ENCODE assay signal across 8 mouse cellular contexts in genomic region chr8:120276891-120277426, GRCm38 (mm10). TPM values are rescaled to one million over a fixed set of nuclear protein-coding genes. Genes with fewer than 3 reads are reported as not detected.
DNase-seq lines count a peak whose midpoint lies in the region; ATAC-seq and TF ChIP-seq lines count a peak whose summit lies in the region.

No protein-coding gene starts in this region.

- DNase-seq in urinary bladder, postnatal 25 days (ENCODE audit: low spot score), result peak; percentile 34
- DNase-seq in urinary bladder, postnatal 10 days (ENCODE audit: low spot score), result no peak
- DNase-seq in forebrain, embryonic 11.5 days (ENCODE audit: low spot score), result peak; percentile 70
- DNase-seq in liver, embryonic 14.5 days (ENCODE audit: low read depth in 3 of 3, low spot score in 3 of 3), result no peak
- DNase-seq in right cerebral cortex, adult 18-20 months, result no peak
- DNase-seq in layer of hippocampus, adult 18-20 months (ENCODE audit: low spot score in 2 of 2), result no peak

- H3K4me2 ChIP-seq in forebrain, embryonic 11.5 days (ENCODE audit: low read depth, low read length, severe bottlenecking), result peak overlapping the region; percentile 75
- H3K4me2 ChIP-seq in hindbrain, embryonic 13.5 days, result peak overlapping the region; percentile 66
- H3K4me2 ChIP-seq in liver, embryonic 14.5 days (ENCODE audit: low read depth), result peak overlapping the region; percentile 85
- H3K4me2 ChIP-seq in neural tube, embryonic 14.5 days (ENCODE audit: low read depth, low read length), result peak overlapping the region; percentile 59

- peak overlapping the region; percentile 86 for H3K27ac ChIP-seq in forebrain, embryonic 11.5 days (ENCODE audit: low read depth, low read length)
- H3K27ac ChIP-seq in hindbrain, embryonic 13.5 days, result peak overlapping the region; percentile 82; the same call in 1 of the 2 replicates
- H3K27ac ChIP-seq in liver, embryonic 14.5 days, result no peak overlapping the region
- H3K27ac ChIP-seq in neural tube, embryonic 14.5 days (ENCODE audit: low read depth, low read length), result peak overlapping the region; percentile 61

- H3K27me3 ChIP-seq in forebrain, embryonic 11.5 days (ENCODE audit: control insufficient read depth, insufficient read depth, low read length), result no peaks in the 10 kb centered on the region
- peaks cover 37% of the 10 kb centered on the region for H3K27me3 ChIP-seq in hindbrain, embryonic 13.5 days
- peaks cover 3% of the 10 kb centered on the region; the same call in 1 of the 2 replicates for H3K27me3 ChIP-seq in liver, embryonic 14.5 days (ENCODE audit: control insufficient read depth, insufficient read depth, low read length)
- no peaks in the 10 kb centered on the region for H3K27me3 ChIP-seq in neural tube, embryonic 14.5 days (ENCODE audit: control insufficient read depth, insufficient read depth, low read length)

- no peak for TF ChIP-seq EP300 in liver, embryonic 14.5 days (IDR thresholded peaks at IDR 0.05; ENCODE audit: low read depth)

- H3K9ac ChIP-seq in forebrain, embryonic 11.5 days (ENCODE audit: low read length), result peak overlapping the region; percentile 54
- H3K9ac ChIP-seq in hindbrain, embryonic 13.5 days, result peak overlapping the region; percentile 70
- H3K9ac ChIP-seq in liver, embryonic 14.5 days (replicated peaks), result peak overlapping the region; percentile 54
- peak overlapping the region; percentile 48 for H3K9ac ChIP-seq in neural tube, embryonic 14.5 days (replicated peaks; ENCODE audit: low read depth, low read length)

- ATAC-seq in forebrain, embryonic 11.5 days (replicated peaks; ENCODE audit: low FRiP score), result peak; percentile 0; the same call in 1 of the 2 replicates
- 0 out of 2 replicates have a peak, but pooled peaks have one; percentile 4 for ATAC-seq in hindbrain, embryonic 13.5 days (ENCODE audit: low FRiP score)
- ATAC-seq in liver, embryonic 14.5 days (ENCODE audit: insufficient read depth), result peak; percentile 19; the same call in 1 of the 2 replicates
- ATAC-seq in neural tube, embryonic 14.5 days (ENCODE audit: low read depth), result no peak

- H3K4me3 ChIP-seq in forebrain, embryonic 11.5 days (ENCODE audit: low read depth, low read length), result peak overlapping the region; percentile 29
- H3K4me3 ChIP-seq in hindbrain, embryonic 13.5 days, result peak overlapping the region; percentile 35
- peak overlapping the region; percentile 3 to 46 for H3K4me3 ChIP-seq in liver, embryonic 14.5 days (ENCODE audit: insufficient read depth in 1 of 2, low read depth in 2 of 2, low read length in 2 of 2)
- peak overlapping the region; percentile 28 for H3K4me3 ChIP-seq in neural tube, embryonic 14.5 days (ENCODE audit: low read depth, low read length)

- peak; percentile 59 for TF ChIP-seq CTCF in liver, embryonic 14.5 days (IDR thresholded peaks at IDR 0.05; ENCODE audit: low read depth)

- WGBS in forebrain, embryonic 11.5 days, result 8% methylated on average over 16 of the region's 16 CpGs
- 11% methylated on average over 16 of the region's 16 CpGs for WGBS in hindbrain, embryonic 13.5 days
- WGBS in liver, embryonic 14.5 days (ENCODE audit: insufficient replicate concordance), result 7% methylated on average over 16 of the region's 16 CpGs
- 13% methylated on average over 16 of the region's 16 CpGs for WGBS in neural tube, embryonic 14.5 days

- peaks cover 23% of the 10 kb centered on the region for H3K4me1 ChIP-seq in forebrain, embryonic 11.5 days (replicated peaks; ENCODE audit: control insufficient read depth, insufficient read depth, low read length)
- peaks cover 50% of the 10 kb centered on the region for H3K4me1 ChIP-seq in hindbrain, embryonic 13.5 days (replicated peaks)
- H3K4me1 ChIP-seq in liver, embryonic 14.5 days (replicated peaks; ENCODE audit: control insufficient read depth in 2 of 2, insufficient read depth in 2 of 2, low read length in 1 of 2), result peaks cover 16 to 17% of the 10 kb centered on the region in 2 experiments
- peaks cover 15% of the 10 kb centered on the region for H3K4me1 ChIP-seq in neural tube, embryonic 14.5 days (ENCODE audit: control insufficient read depth, insufficient read depth, low read length)

- H3K36me3 ChIP-seq in forebrain, embryonic 11.5 days (ENCODE audit: control insufficient read depth, insufficient read depth, low read length), result no peaks in the 10 kb centered on the region
- no peaks in the 10 kb centered on the region for H3K36me3 ChIP-seq in hindbrain, embryonic 13.5 days
- no peaks in the 10 kb centered on the region for H3K36me3 ChIP-seq in liver, embryonic 14.5 days (replicated peaks; ENCODE audit: control insufficient read depth, insufficient read depth, low read depth)
- no peaks in the 10 kb centered on the region for H3K36me3 ChIP-seq in neural tube, embryonic 14.5 days (ENCODE audit: control insufficient read depth, insufficient read depth, low read length)

- H3K9me3 ChIP-seq in forebrain, embryonic 11.5 days (ENCODE audit: control insufficient read depth, low read length), result no peaks in the 10 kb centered on the region
- no peaks in the 10 kb centered on the region for H3K9me3 ChIP-seq in hindbrain, embryonic 13.5 days
- no peaks in the 10 kb centered on the region for H3K9me3 ChIP-seq in liver, embryonic 14.5 days (ENCODE audit: control insufficient read depth, low read length)
- no peaks in the 10 kb centered on the region for H3K9me3 ChIP-seq in neural tube, embryonic 14.5 days (ENCODE audit: control insufficient read depth, low read length)

RNA-seq across cellular contexts. Expression of gene Gse1, which starts 48.7 kb away (rescaled TPM):
- polyA plus RNA-seq in forebrain, embryonic 11.5 days (2014; fragmentation: Nextera tagmentation; extraction: Ambion mirVana), result 22.2 and 23.6 TPM in 2 replicates
- polyA plus RNA-seq in hindbrain, embryonic 13.5 days (2015; fragmentation: Nextera tagmentation; extraction: Ambion mirVana), result 21.3 and 22.1 TPM in 2 replicates
- polyA plus RNA-seq in liver, embryonic 14.5 days (2012; rRNA removed), result 14.9 and 16.0 TPM in 2 replicates
- 11.4 and 13.9 TPM in 2 replicates for polyA plus RNA-seq in liver, embryonic 14.5 days (2014; fragmentation: Nextera tagmentation; extraction: Ambion mirVana)
- 19.2 and 23.3 TPM in 2 replicates for polyA plus RNA-seq in neural tube, embryonic 14.5 days (2014; fragmentation: Nextera tagmentation; extraction: Ambion mirVana)
- total RNA-seq in layer of hippocampus, adult 18-20 months (2021), result 100 to 1,000 TPM; 142 to 146 TPM

Comparison
In these comparisons a context has a peak if more than half of its experiments do, and no peak if none do; other contexts are left out.
1. DNase-seq: peak in urinary bladder, postnatal 25 days (single experiment) and forebrain, embryonic 11.5 days (single experiment); none in urinary bladder, postnatal 10 days (single experiment), liver, embryonic 14.5 days (0 of 3), right cerebral cortex, adult 18-20 months (single experiment) and layer of hippocampus, adult 18-20 months (0 of 2).
2. Peak in every context shown above with its lines, with median percentiles within 50 percentile points of each other: H3K4me2 ChIP-seq, H3K4me3 ChIP-seq and H3K9ac ChIP-seq.